Mouse (Mus musculus): ENCODE results near the gene 4931428L18Rik. TPM values are rescaled to one million over a fixed set of nuclear protein-coding genes. Genes with fewer than 3 reads are reported as not detected.

4931428L18Rik gene
- polyA plus RNA-seq, 1 experiment: 1.0 TPM

DNA sequence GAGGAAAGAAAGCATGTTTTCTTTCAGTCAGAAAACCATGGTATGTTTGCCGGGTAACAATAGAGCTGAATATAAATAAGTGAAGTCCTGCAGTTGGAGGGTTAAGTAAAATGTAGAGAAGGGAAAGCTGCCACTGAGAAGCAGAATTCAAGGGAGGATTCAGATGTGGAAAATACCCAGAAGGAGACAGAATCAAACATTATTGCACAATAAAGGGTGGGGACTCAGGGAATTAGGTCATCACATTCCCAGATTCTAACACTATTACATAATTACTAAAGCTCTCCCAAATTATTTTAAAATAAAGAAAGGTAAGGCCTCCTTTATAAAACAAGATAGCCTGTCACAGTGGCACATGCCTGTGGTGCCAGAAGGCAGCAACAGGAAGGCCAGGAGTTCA, 128.5 kb downstream of the 4931428L18Rik start:
- Histone ChIP-seq H3K27ac (ENCODE audit: insufficient read depth, low read length) (no peak overlapping the region), H3K36me3 (ENCODE audit: control insufficient read depth, insufficient read depth, low read length, poor library complexity, severe bottlenecking) (no peaks in the 10 kb centered on the region), H3K4me1 (ENCODE audit: control insufficient read depth, insufficient read depth, low read length) (no peaks in the 10 kb centered on the region), H3K27me3 (ENCODE audit: control insufficient read depth, insufficient read depth, low read length, poor library complexity, severe bottlenecking) (no peaks in the 10 kb centered on the region), H3K4me3 (ENCODE audit: low read depth, low read length) (no peak overlapping the region), H3K9ac (ENCODE audit: low read depth, poor library complexity, severe bottlenecking) (no peak overlapping the region), H3K9me3 (replicated peaks; ENCODE audit: control insufficient read depth, insufficient read depth, low read length, poor library complexity, severe bottlenecking) (no peaks in the 10 kb centered on the region)
- TF ChIP-seq EP300 (IDR thresholded peaks at IDR 0.05; ENCODE audit: insufficient read depth, low read depth, low read length) (no peak), POLR2A (IDR thresholded peaks at IDR 0.05; ENCODE audit: insufficient read depth, low read length) (no peak), CTCF (IDR thresholded peaks at IDR 0.05; ENCODE audit: low read depth, low read length) (no peak)

DNA sequence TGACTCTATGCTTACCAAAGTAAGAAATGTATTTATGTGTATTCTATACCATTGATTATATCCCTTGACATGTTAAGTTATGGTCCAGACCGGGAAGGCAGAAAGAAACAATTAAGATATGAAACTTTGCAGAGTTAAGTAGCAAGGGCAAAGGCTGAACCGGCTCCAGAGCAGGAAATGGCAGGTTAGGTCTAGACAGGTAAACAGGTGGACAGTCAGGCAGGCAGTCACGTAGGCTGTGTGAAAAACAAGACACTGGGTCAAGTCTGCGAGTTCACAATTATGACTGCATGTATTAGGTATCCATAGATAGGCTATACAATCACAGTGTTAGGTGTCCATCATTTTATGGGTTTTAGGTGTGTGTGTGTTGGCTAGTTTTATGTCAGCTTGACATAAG, 133.8 kb downstream of the 4931428L18Rik start:
- no peaks in the 10 kb centered on the region for H3K36me3 ChIP-seq (ENCODE audit: control insufficient read depth, insufficient read depth, low read length, poor library complexity, severe bottlenecking)
- no peak overlapping the region for H3K27ac ChIP-seq (ENCODE audit: insufficient read depth, low read length)
- no peaks in the 10 kb centered on the region for H3K4me1 ChIP-seq (ENCODE audit: control insufficient read depth, insufficient read depth, low read length)
- no peak overlapping the region for H3K4me3 ChIP-seq (ENCODE audit: low read depth, low read length)
- no peaks in the 10 kb centered on the region for H3K9me3 ChIP-seq (replicated peaks; ENCODE audit: control insufficient read depth, insufficient read depth, low read length, poor library complexity, severe bottlenecking)
- no peak for TF ChIP-seq POLR2A (IDR thresholded peaks at IDR 0.05; ENCODE audit: insufficient read depth, low read length)
- no peak for TF ChIP-seq CTCF (IDR thresholded peaks at IDR 0.05; ENCODE audit: low read depth, low read length)
- TF ChIP-seq EP300 (IDR thresholded peaks at IDR 0.05; ENCODE audit: insufficient read depth, low read depth, low read length): no peak
- H3K27me3 ChIP-seq (ENCODE audit: control insufficient read depth, insufficient read depth, low read length, poor library complexity, severe bottlenecking): no peaks in the 10 kb centered on the region
- no peak overlapping the region for H3K9ac ChIP-seq (ENCODE audit: low read depth, poor library complexity, severe bottlenecking)

DNA sequence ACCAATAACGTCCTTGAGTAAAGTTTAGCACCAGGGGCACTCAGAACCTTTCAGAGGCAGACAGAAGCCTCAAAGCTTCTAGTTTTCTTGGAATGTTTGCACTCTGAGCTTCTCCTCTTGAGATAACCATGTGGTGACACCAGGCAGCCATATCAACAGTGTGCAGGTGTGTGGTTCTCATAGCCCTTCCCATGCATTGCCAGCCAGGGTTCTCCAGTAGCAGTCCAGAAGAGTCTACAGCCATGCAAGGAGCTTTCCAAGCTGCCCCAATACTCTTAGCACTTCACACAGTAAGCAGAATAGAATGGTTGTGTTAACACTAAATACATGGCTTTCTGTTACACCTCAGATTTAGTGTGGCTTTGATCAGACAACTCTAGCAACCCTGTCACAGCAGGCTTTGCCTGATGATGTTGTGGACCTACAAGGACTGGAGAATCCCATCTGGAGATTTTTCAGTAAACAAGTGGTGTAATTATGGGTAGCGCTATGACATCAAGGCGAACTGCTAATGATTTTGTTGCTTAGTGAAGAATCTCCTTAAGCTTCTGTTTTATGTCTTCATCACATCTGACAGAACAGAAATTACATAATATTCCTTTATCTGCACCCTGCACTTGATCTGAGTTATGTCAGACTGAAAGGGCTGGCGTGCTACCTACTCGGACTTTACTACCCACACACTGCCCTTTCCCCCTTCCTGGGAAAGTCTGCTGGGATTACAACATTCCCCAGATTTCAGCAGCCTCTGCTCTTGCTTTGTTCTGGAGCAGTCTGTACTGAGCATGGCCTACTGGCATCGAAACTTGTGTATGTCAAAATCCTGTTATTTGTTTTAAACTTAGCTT, 149.7 kb downstream of the 4931428L18Rik start:
- Histone ChIP-seq H3K27me3 (ENCODE audit: control insufficient read depth, insufficient read depth, low read length, poor library complexity, severe bottlenecking) (no peaks in the 10 kb centered on the region), H3K9ac (ENCODE audit: low read depth, poor library complexity, severe bottlenecking) (no peak overlapping the region), H3K4me1 (ENCODE audit: control insufficient read depth, insufficient read depth, low read length) (no peaks in the 10 kb centered on the region), H3K9me3 (replicated peaks; ENCODE audit: control insufficient read depth, insufficient read depth, low read length, poor library complexity, severe bottlenecking) (peaks cover 2% of the 10 kb centered on the region; the same call in 1 of the 2 replicates), H3K36me3 (ENCODE audit: control insufficient read depth, insufficient read depth, low read length, poor library complexity, severe bottlenecking) (no peaks in the 10 kb centered on the region), H3K27ac (ENCODE audit: insufficient read depth, low read length) (no peak overlapping the region), H3K4me3 (ENCODE audit: low read depth, low read length) (no peak overlapping the region)
- no peak for TF ChIP-seq EP300 (IDR thresholded peaks at IDR 0.05; ENCODE audit: insufficient read depth, low read depth, low read length)
- TF ChIP-seq POLR2A (IDR thresholded peaks at IDR 0.05; ENCODE audit: insufficient read depth, low read length): no peak
- no peak for TF ChIP-seq CTCF (IDR thresholded peaks at IDR 0.05; ENCODE audit: low read depth, low read length)

DNA sequence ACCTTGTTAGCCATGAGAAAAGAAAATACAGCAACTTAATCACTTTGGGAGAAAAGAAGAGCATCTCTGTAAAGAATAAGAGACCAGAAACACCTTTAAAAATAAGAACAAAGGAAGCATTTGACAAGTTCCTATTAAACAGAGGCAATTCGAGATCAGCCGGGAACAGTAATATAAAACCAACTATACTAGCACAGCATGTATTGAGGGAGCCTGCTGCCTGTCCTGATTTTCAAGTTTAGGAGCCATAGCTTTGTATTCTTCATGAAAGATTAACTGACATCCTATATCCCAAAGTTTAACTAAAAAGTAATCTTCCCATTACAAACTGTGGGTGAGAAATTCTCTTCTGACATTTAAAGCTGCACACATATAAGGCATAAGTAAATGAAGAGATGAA, 151.3 kb downstream of the 4931428L18Rik start:
- TF ChIP-seq EP300 (IDR thresholded peaks at IDR 0.05; ENCODE audit: insufficient read depth, low read depth, low read length) (no peak), CTCF (IDR thresholded peaks at IDR 0.05; ENCODE audit: low read depth, low read length) (no peak), POLR2A (IDR thresholded peaks at IDR 0.05; ENCODE audit: insufficient read depth, low read length) (no peak)
- H3K4me3 ChIP-seq (ENCODE audit: low read depth, low read length): no peak overlapping the region
- H3K27ac ChIP-seq (ENCODE audit: insufficient read depth, low read length): no peak overlapping the region
- H3K36me3 ChIP-seq (ENCODE audit: control insufficient read depth, insufficient read depth, low read length, poor library complexity, severe bottlenecking): no peaks in the 10 kb centered on the region
- H3K9me3 ChIP-seq (replicated peaks; ENCODE audit: control insufficient read depth, insufficient read depth, low read length, poor library complexity, severe bottlenecking): peaks cover 2% of the 10 kb centered on the region; the same call in 1 of the 2 replicates
- no peaks in the 10 kb centered on the region for H3K27me3 ChIP-seq (ENCODE audit: control insufficient read depth, insufficient read depth, low read length, poor library complexity, severe bottlenecking)
- no peak overlapping the region for H3K9ac ChIP-seq (ENCODE audit: low read depth, poor library complexity, severe bottlenecking)
- no peaks in the 10 kb centered on the region for H3K4me1 ChIP-seq (ENCODE audit: control insufficient read depth, insufficient read depth, low read length)

GRCm38 (mm10) chr1:31064817-31065740, 157.4 kb downstream of the 4931428L18Rik start:
- Histone ChIP-seq H3K27me3 (ENCODE audit: control insufficient read depth, insufficient read depth, low read length, poor library complexity, severe bottlenecking) (no peaks in the 10 kb centered on the region), H3K9ac (ENCODE audit: low read depth, poor library complexity, severe bottlenecking) (no peak overlapping the region), H3K36me3 (ENCODE audit: control insufficient read depth, insufficient read depth, low read length, poor library complexity, severe bottlenecking) (no peaks in the 10 kb centered on the region), H3K4me3 (ENCODE audit: low read depth, low read length) (no peak overlapping the region), H3K4me1 (ENCODE audit: control insufficient read depth, insufficient read depth, low read length) (no peaks in the 10 kb centered on the region), H3K9me3 (replicated peaks; ENCODE audit: control insufficient read depth, insufficient read depth, low read length, poor library complexity, severe bottlenecking) (no peaks in the 10 kb centered on the region), H3K27ac (ENCODE audit: insufficient read depth, low read length) (no peak overlapping the region)
- TF ChIP-seq POLR2A (IDR thresholded peaks at IDR 0.05; ENCODE audit: insufficient read depth, low read length) (no peak), CTCF (IDR thresholded peaks at IDR 0.05; ENCODE audit: low read depth, low read length) (no peak), EP300 (IDR thresholded peaks at IDR 0.05; ENCODE audit: insufficient read depth, low read depth, low read length) (no peak)

All from ES-Bruce4 (cell line).